Mouse (Mus musculus): ENCODE results near the gene Olfr1458.

GRCm38 (mm10) chr19:13106675-13107074, at the start of gene Olfr1458:
- TF ChIP-seq EP300 (IDR thresholded peaks at IDR 0.05; ENCODE audit: low read depth) (no peak), CTCF (IDR thresholded peaks at IDR 0.05; ENCODE audit: low read depth) (no peak)
